Mouse (Mus musculus) adrenal gland, postnatal 0 days (tissue): Measurements from ENCODE around the gene Usp2. TPM values are rescaled to one million over a fixed set of nuclear protein-coding genes. Genes with fewer than 3 reads are reported as not detected.

Source experiments
- polyA plus RNA-seq: library from polyadenylated mRNA; unstranded; fragments of >200 nt; fragmentation: Nextera tagmentation; extraction: Ambion mirVana; gene quantifications from 2 replicates; pipeline ENCODE4 v1.2.1, GENCODE M21; 2015

The Usp2 gene
- 10.1 and 14.3 TPM in 2 replicates for polyA plus RNA-seq

DNA sequence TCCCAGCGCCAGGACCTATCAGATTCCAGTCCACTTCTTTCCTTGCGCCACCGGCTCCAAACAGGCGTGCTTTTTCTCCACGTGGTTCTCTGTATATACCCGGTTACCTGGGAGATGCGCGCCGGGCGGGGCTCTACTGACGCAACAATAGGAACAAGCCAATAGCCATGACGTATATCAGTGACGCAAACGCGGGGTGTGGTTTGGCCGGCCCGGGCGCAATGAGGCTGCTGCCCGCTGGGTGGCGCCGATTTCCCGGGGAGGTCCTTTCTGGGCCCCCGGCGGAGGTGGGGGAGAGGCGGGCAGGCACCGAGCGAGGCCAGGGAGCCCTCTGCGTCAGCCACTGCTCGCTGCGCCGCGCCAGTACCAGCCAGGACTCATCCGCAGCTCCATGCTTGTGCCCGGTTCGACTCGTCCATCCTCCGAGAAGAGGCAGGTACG is at the start of gene Usp2:
TSS of gene Usp2 (plus strand) at position 237 of the 441 bp plus-strand sequence.

DNA sequence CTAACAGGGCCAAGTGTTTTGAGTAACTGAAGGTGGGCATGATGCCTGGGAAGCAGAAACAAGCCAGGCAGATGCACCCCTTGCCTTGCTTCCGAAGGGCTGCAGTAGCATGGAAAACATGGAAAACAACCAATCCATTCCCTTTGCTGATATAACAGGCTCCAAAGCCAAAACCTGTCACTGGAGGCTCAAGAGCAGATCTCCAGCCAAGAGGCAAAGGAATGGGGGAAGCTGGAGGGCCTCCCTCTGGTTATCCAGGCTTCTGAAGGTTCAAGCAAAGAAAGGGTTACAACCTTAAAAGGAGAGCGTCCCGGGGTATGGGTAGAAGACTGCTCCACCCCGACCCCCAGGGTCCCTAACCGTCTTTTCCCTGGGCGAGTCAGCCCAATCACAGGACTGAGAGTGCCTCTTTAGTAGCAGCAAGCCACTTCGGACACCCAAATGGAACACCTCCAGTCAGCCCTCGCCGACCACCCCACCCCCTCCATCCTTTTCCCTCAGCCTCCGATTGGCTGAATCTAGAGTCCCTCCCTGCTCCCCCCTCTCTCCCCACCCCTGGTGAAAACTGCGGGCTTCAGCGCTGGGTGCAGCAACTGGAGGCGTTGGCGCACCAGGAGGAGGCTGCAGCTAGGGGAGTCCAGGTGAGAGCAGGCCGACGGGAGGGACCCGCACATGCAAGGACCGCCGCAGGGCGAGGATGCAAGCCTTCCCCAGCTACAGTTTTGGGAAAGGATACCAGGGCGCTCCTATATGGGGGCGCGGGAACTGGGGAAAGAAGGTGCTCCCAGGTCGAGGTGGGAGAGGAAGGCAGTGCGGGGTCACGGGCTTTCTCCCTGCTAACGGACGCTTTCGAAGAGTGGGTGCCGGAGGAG is 23.7 kb upstream of the Usp2 start, which contains the start of gene Thy1:
TSS of gene Thy1 (plus strand) at position 549 of the 872 bp plus-strand sequence.

DNA sequence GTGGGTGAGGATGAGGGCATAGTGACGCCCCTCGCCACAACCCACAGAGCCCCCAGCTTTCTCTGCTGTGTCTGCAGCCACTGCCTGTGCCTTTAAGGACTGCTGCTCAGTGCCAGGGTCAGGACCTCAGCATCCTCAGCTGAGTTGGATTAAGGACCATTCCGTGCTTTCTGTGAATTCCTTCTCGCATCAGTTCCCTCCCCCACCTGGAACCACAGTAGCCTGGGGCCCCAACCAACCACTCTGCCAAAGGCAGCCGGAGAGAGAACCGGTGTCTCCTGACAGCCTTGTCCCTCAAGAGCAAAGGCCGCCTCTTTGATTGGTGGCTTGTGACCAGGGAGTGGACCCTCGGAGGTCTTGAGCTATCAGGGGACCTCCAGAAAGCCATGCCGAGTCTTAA is 34.7 kb downstream of the Usp2 start, which contains the start of gene Mfrp:
TSS of gene Mfrp (plus strand) at position 240 of the 400 bp plus-strand sequence.

DNA sequence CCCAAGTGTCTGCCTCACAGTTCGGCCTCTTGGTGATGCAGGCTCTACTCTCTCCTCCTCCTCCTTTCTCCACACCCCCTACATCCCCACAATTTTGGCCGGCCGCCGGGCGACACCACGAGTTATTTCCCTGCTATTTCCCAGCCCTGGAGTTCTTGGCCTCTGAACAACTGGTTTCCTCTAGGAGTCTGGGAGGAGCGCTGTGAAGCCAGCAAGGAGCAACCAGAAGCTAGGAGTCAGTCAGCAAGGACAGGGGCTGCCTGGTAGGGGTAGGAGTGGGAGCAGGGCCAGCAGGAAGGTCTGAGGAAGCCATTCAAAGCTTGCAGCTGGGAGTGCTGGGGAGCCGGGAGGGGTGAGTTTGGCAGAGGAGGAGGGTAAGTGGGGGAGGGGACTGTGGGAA is 40.3 kb downstream of the Usp2 start, which contains the start of gene C1qtnf5:
TSS of gene C1qtnf5 (plus strand) at position 136 of the 400 bp plus-strand sequence.

DNA sequence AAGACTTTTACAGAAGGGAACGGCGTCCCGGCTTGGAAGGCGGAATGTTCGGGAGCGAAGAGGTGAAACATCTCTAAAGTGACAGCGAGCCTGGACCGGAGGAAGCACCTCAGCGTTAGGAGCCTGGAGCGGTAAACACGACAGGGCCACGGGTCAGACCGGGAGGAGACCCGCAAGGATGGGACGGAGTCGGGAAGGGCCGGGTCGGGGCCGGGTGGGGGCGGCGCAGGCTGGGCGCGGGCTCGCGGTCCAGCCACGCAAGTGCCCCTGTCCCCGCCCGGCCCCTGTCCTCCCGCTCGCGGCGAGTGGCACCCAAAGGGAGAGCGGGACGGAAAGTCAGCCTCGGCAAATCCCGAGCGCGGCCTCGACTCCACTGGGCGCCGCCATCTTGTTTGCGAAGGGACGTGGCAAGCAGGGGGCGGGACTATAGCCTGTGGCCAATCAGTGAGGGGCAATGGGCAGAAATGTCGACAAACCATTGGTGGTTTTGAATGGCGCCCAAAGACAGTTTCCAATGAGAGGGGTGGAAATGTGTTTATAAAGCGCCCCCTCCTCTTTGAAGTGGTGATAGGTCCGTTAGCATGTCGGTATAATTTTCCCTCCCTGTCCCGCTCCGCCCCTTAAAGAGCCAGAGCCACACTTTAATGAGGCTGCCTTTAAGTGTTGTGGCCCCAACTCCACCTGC is 46.4 kb downstream of the Usp2 start, which contains the start of the genes Gm49380 and Rnf26:
TSS of gene Gm49380 (minus strand) at position 396 of the 685 bp plus-strand sequence.
TSS of gene Rnf26 (minus strand) at position 413 of the 685 bp plus-strand sequence.

DNA sequence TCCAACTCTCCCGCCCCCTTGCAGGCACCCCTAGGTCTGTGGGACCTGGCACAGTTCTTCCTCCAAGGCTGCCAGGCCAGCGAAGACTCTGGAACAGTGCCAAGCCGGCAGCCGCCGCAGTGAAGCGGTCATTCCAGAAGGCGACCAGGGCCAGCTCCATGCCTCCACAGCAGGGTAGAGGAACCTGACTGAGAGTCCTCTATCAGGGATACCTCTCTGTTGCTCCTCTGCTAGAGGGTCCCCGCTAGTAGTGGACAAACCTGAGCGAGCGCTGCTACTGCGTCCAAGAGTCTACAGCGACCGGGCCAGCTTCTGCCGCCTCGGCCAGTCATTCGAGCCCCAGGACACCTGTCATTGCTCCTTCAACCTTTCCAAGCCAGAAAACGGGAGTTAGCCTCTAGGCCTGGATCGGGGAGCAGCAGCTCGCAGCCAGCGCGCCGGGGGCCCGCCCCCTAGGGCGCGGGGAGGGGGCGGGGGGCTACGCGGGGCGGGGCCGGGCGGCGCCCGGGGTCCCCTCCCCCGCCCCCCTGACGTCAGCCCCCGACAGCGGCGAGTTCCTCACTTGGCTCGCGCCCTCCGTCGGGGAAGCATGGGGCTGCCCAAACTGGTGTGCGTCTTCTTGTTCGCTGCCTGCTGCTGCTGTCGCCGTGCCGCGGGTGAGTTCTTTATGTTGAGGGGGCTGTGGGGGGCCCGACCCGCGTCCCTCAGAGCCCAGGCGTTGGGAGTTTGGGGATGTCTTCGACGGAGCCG is 67.5 kb downstream of the Usp2 start, which contains the start of gene Mcam:
TSS of gene Mcam (plus strand) at position 369 of the 750 bp plus-strand sequence.

Other genes starting within 250 kb of the Usp2 start
- gene Thy1, start 23.6 kb upstream of the Usp2 start, polyA plus RNA-seq = 10.9 and 19.0 TPM in 2 replicates
- gene Mfrp, start 34.7 kb downstream of the Usp2 start, polyA plus RNA-seq = 0.03 and 0.11 TPM in 2 replicates
- gene C1qtnf5, start 40.2 kb downstream of the Usp2 start, polyA plus RNA-seq = 12.8 and 16.9 TPM in 2 replicates
- 0.16 and 0.28 TPM in 2 replicates for gene Gm49380, start 46.5 kb downstream of the Usp2 start, polyA plus RNA-seq
- 22.4 and 35.7 TPM in 2 replicates for gene Rnf26, start 46.5 kb downstream of the Usp2 start, polyA plus RNA-seq
- gene Mcam, start 67.4 kb downstream of the Usp2 start, polyA plus RNA-seq = 27.4 and 36.3 TPM in 2 replicates
- 5.7 and 7.4 TPM in 2 replicates for gene Cbl, start 167.0 kb downstream of the Usp2 start, polyA plus RNA-seq
- gene Ccdc153, start 173.7 kb downstream of the Usp2 start, polyA plus RNA-seq = 2.3 and 4.2 TPM in 2 replicates
- gene Pdzd3, start 184.4 kb downstream of the Usp2 start, polyA plus RNA-seq = 0.32 and 0.58 TPM in 2 replicates
- 14.2 and 22.7 TPM in 2 replicates for gene Nlrx1, start 201.6 kb downstream of the Usp2 start, polyA plus RNA-seq
- 8.9 and 12.6 TPM in 2 replicates for gene Abcg4, start 221.6 kb downstream of the Usp2 start, polyA plus RNA-seq
- gene Hinfp, start 238.7 kb downstream of the Usp2 start, polyA plus RNA-seq = 9.4 and 11.5 TPM in 2 replicates